Mouse (Mus musculus): ENCODE data around the gene Bdh1.

- TF ChIP-seq CTCF (IDR thresholded peaks at IDR 0.05) (no peak), EP300 (IDR thresholded peaks at IDR 0.05) (no peak)
These were observed 53.3 kb downstream of the Bdh1 start for GRCm38 (mm10) chr16:31475123-31475968.

Measured in lung, postnatal 0 days (tissue).